8 mouse cellular contexts compared by ENCODE assay signal in the genomic region with DNA sequence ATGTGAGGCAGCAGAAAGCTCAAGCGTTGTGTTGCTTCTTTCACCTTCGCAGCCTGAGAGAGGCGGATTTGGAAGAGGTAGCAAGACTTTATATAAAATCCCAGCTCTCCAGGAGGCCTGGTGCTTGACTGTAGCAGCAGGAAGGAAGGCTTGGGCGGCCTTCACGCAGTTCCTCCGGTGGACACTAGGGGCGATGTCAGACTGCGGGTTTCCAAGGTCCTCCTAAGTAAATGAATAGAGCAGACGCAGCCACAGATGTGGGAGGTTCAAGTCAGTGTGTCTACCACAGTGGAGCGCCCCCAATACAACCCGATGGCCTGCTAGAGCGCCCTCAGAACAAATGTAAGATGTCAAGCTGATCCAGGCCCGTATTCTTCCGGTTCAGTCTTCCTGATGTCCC.
A peak's percentile ranks its signal among the peaks of the same experiment; 100 is the strongest.
DNase-seq lines count a peak whose midpoint lies in the region.

No protein-coding gene starts in this region.

- peak; percentile 92 for DNase-seq in ES-CJ7 (ENCODE audit: low read depth, low spot score)
- DNase-seq in adrenal gland, adult 8-10 months: peak; percentile 53
- DNase-seq in embryo, embryonic 11.5 days (ENCODE audit: low read depth, low spot score): peak; percentile 41
- peak; percentile 77 to 85 for DNase-seq in heart, postnatal 10 days
- peak; percentile 84 to 85 for DNase-seq in layer of hippocampus, postnatal 10 days (ENCODE audit: low spot score in 2 of 2)
- DNase-seq in lung, postnatal 4 days: peak; percentile 62 to 77
- peak; percentile 24 for DNase-seq in skeletal muscle tissue, adult 2 months (ENCODE audit: low read depth, low spot score)
- peak; percentile 43 for DNase-seq in yolk sac, embryonic 10.5 days (ENCODE audit: low spot score)

- intact Hi-C loops in heart, postnatal 10 days (cut with DNase I): loop anchor here (5.0 to 10.0 kb wide), 2 partner anchors 505 to 792 kb away; no protein-coding TSS in a partner anchor

Comparison
In these comparisons a context has a peak if more than half of its experiments do, and no peak if none do; other contexts are left out.
1. Peak in every context shown above with its lines: DNase-seq.
2. DNase-seq: peak in every context shown above with its lines; median percentile 92 in ES-CJ7; 84 in layer of hippocampus, postnatal 10 days; 81 in heart, postnatal 10 days; 70 in lung, postnatal 4 days; 53 in adrenal gland, adult 8-10 months; 43 in yolk sac, embryonic 10.5 days; 41 in embryo, embryonic 11.5 days; 24 in skeletal muscle tissue, adult 2 months.